Mouse (Mus musculus) fibroblast of lung, adult 2 months (primary cell): ENCODE data around the gene Phkg1.
"Not testable (repeated sequence)": the region's sequence is repeated elsewhere in the genome, so short reads cannot be mapped to it uniquely, and the experiment has no call there.

Experiments used
- DNase-seq: peaks from one replicate; pipeline ENCODE4 v3.0.0-alpha.2; 2011; ENCODE audit warnings: low read depth

The Phkg1 gene

DNA sequence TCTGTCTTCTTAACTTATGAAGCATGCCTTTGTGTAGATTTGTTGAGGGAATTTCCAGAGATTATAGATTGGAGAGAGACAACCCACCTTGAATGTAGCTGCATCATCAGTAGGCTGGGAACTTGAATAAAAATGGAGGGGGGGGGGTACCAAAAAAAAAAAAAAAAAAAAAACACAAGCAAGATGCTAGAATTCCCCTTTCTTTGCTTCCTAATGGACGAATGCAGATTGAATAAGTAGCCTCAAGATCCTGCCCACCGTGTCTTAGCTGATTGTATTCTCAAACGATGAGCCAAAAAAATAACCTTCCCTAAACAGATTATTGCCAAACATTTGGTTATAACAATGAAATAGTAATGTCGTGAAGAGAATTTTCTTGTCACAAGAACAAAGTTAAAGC is 9.4 kb upstream of the Phkg1 start:
- no peak for DNase-seq

DNA sequence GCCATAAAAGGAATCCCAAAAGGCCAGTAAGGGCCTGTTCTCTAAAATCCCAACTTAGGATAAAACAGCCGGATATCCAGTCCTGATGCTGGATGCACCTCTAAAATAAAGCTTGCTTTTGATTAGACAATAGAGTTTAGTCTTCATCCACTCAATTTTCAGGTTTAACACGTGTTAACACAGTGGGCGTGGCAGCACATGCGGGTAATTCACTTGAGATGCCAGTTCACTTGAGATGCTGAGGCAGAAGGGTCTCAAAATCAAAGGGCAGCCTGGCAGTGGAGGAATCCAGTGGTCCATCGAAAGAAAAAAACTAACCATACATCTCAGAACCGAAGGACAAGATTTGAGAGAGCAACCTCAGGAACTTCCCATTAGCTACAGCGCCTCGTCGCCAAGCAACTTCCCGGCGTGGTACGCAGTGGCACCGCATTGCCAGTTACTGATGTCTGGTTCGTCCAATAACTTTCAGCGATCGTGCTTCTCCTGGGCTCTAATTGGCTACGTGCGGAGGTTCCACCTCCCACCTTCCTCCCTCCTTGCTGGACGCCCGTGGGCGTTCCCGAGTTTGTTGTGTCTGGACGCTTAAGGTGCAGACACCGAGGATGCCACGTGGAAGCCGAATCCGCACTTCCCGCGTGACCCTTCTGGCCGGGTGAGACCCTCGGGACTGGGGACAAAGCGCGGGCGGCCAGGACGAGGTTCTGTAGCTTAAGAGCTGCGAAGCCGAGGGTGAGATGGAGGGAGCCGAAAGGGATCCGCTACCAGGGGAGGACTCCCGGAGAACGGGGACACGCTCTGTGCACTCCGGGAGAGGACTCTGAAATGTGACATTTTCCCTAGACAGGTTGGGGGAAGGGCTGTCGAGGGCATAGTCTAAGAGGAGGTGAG is 2.9 kb downstream of the Phkg1 start, which contains the start of gene Zbed5:
TSS of gene Zbed5 (plus strand) at position 526 of the 891 bp plus-strand sequence.
- DNase-seq = peak; percentile 96

DNA sequence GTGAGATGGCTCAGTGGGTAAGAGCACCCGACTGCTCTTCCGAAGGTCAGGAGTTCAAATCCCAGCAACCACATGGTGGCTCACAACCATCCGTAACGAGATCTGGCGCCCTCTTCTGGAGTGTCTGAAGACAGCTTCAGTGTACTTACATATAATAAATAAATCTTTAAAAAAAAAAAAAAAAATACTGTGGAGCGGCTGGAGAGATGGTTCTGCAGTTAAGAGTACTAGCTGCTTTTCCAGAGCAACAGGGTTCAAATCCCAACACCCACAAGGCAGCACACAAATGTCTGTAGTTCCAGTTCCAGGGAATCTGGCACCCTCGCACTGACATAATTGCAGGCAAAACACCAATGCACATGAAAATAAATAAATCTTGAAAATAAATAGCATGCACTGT is 8.0 kb downstream of the Phkg1 start:
- DNase-seq = not testable (repeated sequence)

DNA sequence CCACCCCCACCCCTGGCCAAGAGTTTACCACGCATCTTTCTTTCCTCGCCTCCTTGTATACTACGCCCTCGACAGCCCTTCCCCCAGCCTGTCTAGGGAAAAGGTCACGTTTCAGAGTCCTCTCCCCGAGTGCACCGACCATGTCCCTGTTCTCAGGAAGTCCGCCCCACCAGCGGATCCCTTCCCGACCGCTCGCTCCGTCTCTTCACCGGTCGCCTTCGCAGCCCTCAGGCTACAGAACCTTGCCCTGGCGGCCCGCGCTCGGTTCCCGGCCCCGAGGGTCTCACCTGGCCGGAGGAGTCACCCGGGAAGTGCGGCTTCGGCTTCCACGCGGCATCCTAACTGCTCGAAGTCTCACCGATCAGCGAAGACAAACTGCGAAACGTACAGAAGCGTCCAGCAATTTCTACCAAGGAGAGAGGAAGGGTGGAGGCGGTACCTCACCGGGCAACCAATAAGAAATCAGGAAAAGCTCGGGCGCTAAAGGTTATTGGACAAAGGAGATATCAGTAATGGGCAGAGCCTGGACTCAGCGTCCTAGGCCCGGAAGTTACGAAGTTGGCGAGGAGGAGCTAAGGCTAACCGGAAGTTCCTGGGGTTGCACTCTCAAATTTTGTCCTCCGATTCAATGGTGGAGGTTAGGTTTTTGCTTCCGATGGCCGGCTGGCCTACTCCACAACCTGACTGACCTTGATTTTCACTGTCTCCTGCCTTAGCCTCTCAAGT is 11.3 kb downstream of the Phkg1 start, which contains the start of gene Chchd2:
TSS of gene Chchd2 (minus strand) at position 560 of the 726 bp plus-strand sequence.
- peak; percentile 97 for DNase-seq

DNA sequence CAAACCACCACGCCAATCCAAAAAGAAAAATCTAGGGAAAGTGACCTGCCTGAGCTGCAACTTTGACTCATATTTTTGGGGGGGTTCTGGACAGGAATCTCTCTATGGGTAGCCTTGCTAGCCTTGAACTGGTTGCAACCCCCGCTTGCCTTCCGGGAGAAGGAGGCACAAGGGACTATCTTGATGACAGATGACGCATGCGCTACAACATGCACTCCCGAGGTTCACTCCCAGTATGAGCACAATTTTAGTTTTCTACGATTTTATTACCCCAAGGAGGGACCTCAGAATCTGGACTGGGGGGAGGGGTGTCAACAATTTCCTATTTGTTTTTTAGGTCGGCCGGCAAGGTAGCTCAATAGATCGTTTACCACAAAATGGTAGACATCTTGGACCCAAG is 12.1 kb downstream of the Phkg1 start:
- DNase-seq = no peak

- DNase-seq = no peak
Measured at GRCm38 (mm10) chr5:129879888-129880287, 18.5 kb downstream of the Phkg1 start.

DNA sequence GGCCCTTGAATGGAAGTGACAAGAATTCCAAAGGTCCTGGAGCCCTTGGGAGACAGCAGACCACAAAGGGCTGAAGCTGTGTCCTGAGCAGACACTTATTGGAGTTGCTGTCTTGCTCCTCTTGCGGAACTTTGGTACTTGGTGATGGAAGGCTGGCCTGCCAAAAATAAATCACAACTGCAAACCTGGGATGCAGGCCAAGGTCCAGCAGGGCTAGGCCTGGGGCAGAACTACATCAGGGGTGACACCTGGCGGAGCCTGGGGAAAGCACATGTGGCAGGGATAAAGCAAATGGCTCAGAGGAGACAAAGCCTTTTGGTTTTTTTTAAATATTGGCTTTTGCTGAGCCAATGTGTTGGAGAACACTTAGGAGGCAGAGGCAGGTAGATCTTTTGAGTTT is 19.4 kb downstream of the Phkg1 start:
- peak; percentile 54 for DNase-seq

GRCm38 (mm10) chr5:129877731-129878455 is 20.5 kb downstream of the Phkg1 start:
- no peak for DNase-seq

- DNase-seq = no peak
Measured at GRCm38 (mm10) chr5:129875098-129875497, 23.3 kb downstream of the Phkg1 start.

GRCm38 (mm10) chr5:129873942-129874341 is 24.4 kb downstream of the Phkg1 start:
- DNase-seq = no peak

DNA sequence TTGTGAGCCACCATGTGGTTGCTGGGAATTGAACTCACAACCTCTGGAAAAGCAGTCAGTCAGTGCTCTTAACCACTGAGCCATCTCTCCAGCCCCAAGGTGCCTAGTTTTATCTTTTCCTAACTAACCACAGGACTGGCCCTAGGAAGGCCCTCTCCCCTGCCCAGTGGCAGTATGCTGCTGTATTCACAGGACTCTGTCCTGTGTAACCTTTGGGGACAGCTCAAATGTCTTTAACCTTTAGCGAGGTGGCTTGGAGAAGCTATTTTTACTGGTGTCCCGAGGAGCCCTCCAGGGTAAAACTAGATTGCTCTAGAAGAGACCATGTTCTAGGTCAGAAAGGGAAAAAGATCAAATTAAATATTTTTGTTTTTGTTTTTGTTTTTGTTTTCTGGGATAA is 27.1 kb downstream of the Phkg1 start:
- no peak for DNase-seq

- no peak for DNase-seq
Measured at GRCm38 (mm10) chr5:129869238-129869995, 28.9 kb downstream of the Phkg1 start.

- DNase-seq = no peak
Measured at GRCm38 (mm10) chr5:129865841-129866240, 32.5 kb downstream of the Phkg1 start.

GRCm38 (mm10) chr5:129864467-129864866 is 33.9 kb downstream of the Phkg1 start:
- DNase-seq = no peak

- no peak for DNase-seq
Measured at GRCm38 (mm10) chr5:129862325-129862724, 36.0 kb downstream of the Phkg1 start.

DNA sequence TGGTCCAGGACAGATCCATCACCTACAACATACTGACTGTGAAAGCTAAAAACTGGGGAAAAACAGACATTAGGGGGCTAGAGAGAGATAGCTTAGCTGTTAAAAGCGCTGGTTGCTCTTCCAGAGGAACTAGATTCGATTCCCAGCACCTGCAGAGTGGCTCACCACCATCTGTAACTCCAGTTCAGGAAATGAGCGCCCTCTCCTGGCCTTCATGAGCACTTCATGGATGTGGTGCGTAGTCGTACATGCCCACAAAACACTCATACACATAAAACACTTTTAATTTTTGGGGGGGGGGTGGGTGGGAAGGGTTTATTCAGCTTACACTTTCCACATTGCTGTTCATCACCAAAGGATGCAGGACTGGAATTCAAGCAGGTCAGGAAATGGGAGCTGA is 41.9 kb downstream of the Phkg1 start:
- no peak for DNase-seq

DNA sequence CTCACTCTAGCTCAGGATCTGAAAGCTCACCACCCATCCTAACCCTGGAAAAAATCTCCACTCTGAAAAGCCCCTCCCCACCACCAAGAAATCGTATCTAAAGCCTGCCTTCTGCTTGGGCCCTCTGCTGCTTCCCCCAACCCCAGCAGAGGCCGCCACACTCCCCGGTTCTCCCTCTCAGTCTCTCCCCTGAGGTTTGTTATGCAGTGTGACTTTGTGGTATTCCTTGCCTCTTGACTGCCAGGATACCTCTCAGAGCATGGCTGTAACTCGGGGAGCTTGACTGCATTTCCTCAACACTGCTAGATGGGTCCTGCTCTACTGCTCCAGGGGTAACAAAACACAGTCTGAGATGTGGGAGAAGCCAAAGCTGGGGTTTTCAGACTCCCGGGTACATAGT is 43.2 kb downstream of the Phkg1 start:
- DNase-seq = no peak

DNA sequence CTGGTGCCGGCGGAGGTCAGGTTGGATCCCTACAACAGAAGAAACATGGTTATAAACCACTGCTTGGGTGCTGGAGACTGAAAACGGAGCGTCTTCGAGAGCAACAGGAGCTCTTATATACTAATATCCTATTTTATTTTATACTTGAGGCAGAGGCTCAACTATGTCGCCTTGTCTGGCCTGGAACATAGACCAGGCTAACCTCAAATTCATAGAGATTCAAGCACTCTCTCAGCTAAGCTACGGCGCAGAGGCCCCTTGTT is 50.9 kb downstream of the Phkg1 start:
- no peak for DNase-seq

DNA sequence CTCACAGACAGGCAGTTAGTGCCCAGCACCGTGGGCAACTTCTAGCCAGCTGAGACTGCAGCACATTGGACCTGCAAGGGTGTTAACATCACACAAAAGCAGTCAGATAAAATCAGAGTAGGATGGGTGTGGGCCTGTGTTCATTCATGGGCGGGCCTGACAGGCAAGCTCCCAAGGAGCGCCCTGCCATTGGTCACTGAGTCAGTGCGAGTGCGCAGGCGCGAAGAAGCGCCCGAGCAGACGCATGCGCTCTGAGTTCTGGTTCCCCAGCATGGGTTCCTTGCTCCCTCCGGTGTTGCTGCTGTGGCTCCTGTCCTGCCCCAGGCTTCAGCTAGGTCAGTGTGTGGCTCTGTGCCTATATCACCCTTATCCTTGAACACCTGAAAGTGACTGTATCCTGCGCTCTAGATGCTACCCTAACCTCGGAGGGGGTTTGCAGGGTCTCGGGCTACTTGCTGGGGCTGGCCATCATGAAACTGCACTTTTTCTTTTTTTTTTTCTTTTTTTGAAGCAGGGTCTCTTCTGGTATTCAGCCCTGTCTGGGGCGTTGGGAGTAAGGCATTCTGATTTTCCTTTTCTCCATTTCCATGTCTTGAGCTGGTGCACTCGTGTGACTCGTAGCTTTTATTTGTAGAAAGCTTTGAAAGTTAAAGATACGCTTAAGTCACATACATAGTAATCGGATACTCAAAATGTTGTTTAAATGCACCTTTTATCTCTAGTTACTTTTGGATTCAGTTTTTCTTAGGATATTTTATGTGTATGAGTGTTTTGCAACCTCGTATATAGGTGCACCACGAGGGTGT is 51.4 kb downstream of the Phkg1 start, which contains the start of gene Sumf2:
TSS of gene Sumf2 (plus strand) at position 235 of the 806 bp plus-strand sequence.
- peak; percentile 94 for DNase-seq

GRCm38 (mm10) chr5:129844848-129845247 is 53.5 kb downstream of the Phkg1 start:
- DNase-seq = no peak
